Mouse (Mus musculus) left cerebral cortex, postnatal 25 days (tissue): ENCODE results near the gene Hck. TPM values are rescaled to one million over a fixed set of nuclear protein-coding genes. Genes with fewer than 3 reads are reported as not detected.
A peak's percentile ranks its signal among the peaks of the same experiment; 100 is the strongest.

Source experiments
- DNase-seq, 2 experiments: peaks; one replicate each; pipeline ENCODE4 v3.0.0; 2022; ENCODE audit warnings: low spot score in 2 of 2, mixed read lengths in 1 of 2
- intact Hi-C: fragments of 180-260 bp; cut with DNase I; formaldehyde crosslinking; loops from one replicate; pipeline ENCODE4 v1.15.1; 2025
- total RNA-seq, 2 experiments: library from RNA; stranded (reverse); gene quantifications; 2 replicates each; pipeline ENCODE4 v1.2.3; 2021

Gene Hck
- total RNA-seq = 1 to 10 TPM; 2.1 to 2.5 TPM

DNA sequence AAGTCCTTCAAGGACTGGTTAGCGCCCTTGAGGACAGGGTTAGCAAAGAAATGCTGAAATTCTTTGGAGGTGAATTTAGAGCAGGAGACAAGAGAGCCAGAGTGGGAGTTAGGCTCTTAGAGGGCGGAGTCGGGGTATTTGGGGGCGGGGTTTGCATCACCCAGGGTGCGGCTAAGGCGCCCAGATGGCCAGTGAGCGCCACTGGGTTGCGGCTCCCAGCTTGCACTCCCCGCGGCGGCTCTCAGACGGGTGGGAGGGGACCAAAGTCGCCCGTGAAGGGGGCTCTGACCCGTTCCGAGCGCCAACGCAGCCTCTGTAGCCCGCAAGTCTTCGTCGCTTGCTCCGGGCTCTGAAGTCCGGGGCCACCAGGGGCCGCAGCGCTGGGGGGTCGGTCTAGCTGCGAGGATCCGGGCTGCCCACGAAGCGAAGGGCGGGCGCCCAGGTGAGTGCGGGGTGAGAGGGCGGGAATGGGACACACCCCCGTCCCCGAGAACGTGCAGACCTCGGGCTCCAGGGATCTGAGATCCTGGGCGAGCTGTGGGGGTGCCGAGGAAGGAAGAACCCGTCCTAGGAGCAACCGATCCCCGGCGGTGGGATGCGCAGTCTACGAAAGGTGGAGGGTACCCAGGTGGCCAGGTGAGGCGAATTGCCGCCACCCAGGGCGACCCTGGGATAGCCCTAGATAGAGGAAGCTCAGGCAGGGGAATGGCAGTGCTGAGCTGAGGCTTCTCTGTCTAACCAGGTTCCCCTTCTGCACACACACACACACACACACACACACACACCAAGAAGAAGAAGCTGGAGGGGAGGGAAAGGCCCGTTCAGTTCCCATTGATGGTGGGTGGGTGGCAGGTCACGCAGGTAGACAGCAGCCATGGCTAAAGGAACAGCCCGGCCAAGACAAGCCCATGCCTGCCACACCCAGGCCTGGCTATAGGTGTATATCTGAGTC lies at the start of gene Hck:
Hck (plus strand) TSS at position 156 of the 952 bp plus-strand sequence.
- DNase-seq = peak in 1 of 2 experiments; percentile 34
- intact Hi-C loops = no loop called here

DNA sequence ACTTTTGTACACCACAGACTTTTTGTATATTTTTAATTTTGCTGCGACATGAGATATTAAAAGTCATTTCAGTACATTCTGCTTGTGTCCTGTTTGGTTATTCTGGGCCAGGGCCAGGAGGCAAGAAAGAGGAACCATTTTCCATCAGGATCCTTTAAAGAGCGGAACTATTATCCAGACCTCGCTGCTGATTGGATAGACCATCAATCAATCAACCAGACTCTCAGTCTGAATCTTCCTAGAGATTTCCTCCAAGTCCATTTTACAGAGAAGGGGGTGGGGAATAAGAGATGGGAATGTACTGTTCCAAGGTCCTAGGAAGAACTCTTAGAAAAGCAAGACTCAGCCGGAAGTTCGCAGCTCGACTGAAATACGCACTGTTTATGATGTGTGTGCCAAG lies 48.1 kb upstream of the Hck start:
- intact Hi-C loops = no loop called here
- no peak for DNase-seq

DNA sequence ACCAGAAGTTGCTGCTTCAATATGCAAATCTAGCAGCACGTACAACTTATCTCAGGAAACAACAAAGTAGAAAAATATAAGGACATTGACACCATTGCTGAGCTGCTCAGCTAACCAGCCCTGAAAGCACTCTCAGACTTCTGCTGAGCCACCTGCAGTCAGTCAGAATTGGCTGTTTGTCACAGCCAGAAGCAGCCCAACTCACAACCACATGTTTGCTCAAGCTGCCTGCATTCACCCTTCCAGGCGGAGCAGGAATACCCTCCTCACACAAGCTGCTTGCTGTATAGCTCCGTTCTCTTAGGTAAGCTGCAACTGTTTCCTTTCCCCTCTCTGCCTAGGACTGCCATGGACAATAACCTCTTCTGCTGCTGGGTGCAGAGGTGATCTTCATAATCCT lies 44.9 kb upstream of the Hck start:
- no peak for DNase-seq
- intact Hi-C loops = no loop called here

DNA sequence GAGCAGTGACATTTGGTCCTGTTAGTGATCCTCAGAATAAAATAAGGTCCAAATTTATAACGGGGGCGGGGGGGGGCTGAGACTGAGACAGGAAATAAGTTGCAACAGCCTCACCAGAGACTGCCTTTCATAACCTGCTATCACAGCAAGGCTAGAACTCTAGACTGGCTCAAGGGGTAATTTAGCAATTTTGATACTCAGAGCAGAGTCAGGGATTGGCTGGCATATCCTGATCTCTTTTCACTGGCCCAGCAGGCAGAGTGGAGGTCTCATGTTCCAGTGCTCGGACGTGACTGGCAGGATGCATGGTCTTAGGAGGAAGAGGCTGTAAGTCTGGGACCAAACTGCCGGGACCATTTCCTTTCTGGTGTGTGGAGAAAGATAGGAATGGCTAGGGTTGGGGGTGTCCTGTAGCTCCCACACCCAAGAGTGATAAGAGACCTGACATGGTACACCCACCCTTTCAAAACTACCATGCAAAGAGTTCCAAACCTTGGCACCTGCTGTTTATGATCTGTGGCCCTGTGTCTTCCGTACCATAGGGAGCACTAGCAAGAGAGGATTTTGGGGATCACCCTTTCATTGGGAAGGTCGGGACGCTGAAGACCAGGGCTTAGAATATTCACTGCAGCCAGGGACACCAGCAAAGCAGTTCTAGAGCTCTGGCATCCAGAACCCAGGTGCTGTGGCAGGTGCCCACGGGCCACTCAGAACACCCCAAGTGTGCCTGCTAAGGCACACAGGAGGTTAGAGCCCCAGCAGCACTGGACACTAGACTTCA lies 43.9 kb upstream of the Hck start:
- intact Hi-C loops = no loop called here
- DNase-seq = no peak

DNA sequence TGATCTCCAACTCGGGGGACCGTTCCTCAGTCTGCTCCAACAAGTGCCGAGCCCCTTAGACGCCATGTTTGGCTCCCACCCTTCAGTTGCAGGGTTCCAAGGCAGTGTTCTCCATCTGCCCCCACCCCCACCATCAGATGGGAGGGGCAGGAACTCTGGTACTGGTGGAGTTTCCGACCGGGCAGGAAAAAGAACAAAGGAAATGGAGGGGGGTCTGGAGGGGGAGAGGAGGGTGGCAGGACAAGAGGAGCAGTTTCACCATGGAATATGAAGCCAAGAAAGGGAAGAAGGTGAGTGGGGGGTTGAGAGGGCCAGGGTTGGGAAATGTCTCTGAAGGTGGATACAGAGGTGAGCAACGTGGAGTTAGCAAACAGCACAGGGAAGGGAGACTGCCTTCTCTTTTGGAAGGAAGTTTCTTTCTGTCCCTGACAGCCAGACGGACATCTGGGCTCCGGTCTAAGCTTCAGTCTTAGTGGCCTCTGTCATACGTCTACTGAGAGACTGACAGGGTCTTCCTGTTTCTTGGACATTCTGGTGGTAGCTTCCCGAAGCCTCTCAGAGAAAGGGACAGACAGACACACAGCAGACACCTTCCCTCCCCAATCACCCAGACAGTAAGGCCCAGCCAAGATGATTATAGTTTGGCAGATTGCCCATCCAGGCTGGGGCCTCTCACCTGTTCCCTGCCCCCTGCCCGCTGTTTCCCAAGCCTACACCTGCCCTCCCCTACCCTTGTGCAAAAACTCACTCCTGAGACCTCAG lies 42.3 kb upstream of the Hck start, which contains the start of gene Ccm2l:
Ccm2l (plus strand) TSS at position 209 of the 762 bp plus-strand sequence.
- intact Hi-C loops = no loop called here

DNA sequence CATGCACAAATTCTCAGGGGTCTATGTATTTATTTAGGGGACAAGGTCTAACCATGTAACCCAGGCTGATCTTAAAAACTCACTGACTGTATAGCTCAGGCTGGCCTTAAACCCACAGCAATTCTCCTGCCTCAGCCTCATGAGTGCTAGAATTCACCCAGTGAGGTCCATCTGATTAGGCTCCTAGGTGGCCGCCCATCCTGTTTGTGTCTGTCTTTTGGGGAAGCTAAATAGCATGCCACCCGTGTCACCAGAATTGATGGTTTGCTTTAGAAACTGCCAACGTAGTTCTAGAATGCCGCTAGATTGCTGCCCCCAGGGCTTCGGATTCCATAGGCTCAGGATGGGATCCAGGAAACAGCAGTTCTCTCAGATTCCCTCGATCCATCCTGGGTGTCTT lies 41.3 kb upstream of the Hck start:
- intact Hi-C loops = no loop called here
- DNase-seq = no peak

More for the DNA sequence above, 42.3 kb upstream of the Hck start, which contains the start of gene Ccm2l:
- no peak for DNase-seq

DNA sequence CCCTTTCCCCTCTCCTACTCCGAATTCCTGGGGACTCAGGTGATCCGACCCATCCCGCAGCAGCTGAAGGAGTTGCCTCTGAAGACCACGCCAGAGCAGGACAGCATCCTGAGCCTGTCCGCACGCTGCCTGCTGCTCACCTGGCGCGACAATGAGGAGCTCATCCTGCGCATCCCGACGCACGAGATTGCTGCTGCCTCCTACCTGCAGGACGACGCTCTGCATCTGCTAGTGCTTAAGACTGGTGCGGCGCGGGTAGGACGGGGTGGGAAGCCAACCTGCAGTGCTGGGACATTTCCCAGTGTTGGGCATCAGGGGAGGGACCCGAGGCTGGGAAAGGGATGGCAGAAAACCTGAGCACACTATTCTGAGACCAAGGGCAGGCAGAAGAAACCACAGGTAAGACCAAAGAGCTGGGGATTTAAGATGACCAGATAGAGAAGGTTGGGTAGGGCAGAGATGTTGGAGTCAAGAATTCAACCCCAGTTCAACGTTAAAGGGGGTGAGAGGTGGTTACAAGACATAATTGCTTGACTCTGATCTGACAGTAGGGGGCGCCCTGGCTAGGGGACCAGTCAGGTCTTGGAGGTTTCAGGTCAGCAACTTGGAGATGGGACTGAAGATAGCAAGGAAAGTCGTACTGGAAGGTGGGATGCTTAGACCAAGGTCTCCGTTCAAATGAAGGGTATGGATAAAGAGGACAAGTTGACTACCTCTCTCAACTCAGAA lies 37.3 kb upstream of the Hck start:
- intact Hi-C loops = no loop called here
- no peak for DNase-seq

DNA sequence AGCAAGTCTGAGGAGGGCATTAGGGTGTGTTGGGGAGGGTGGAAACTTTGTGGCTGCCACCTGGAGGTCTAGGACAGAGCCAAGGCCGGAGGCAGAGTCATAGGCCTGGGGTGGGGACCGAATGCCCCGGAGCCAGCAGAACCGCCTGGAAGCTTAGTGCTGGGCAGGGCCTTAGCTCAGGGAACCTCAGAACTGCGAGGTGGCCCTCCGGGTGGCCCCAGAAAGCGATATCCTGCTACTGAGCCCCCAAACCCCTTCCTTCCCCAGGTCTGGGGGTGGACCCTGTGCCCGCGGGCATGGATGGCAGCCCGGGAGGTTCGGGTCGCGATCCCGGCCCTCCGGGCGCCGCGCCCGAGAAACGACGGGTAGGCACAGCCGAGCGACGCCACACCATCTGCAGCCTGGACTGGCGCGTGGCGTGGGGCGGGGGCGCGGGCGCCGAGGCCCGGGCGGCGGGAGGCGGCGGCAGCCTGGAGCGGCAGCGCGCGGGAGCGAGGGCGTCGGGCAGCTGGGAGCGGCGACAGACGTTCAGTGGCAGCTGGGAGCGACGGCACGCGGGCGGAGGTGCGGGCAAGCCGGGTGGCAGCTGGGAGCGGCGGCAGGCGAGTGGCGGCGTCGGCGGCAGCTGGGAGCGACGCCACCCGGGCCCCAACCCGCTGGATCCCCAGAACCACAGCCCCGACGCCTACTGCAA lies 36.6 kb upstream of the Hck start:
- peak; percentile 57 to 78 for DNase-seq
- intact Hi-C loops = no loop called here

DNA sequence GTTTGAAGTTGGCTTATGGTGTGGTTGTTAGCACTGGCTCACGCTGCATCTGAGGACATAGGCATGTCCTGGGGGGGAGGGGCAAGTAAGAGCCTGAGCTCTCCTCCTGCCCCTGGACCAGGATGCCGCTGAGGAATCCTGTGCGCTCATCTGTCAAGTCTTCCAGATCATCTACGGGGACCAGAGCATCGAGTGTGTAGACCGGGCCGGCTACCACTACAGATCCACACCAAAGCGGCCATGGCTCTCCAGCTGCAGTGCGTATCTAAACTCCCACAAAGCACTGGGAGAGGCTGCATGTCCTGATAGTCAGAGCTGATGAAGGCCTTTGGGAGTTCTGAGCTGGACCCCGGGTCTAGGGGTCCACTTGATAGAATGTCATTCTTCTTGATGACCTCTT lies 33.6 kb upstream of the Hck start:
- intact Hi-C loops = no loop called here
- DNase-seq = no peak

DNA sequence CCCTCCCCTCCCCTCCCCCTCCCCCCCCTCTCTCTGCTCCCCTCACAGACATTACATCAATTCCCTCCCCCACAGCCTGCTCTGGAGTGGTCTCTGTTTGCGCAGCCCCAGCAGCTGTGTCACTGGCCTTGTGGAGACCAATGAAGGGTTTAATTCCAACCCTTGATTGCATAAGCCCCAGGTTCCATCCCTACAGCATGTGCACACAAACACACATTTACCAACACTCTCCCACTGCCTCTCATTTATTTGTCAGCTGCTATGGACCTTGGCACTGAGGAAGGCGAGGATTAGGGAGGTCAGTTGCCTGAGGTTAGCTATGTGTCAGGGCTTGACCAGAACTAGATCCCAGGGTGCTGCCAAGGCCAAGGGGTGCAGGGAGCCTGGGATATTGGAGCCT lies 32.3 kb upstream of the Hck start:
- no peak for DNase-seq
- intact Hi-C loops = no loop called here

DNA sequence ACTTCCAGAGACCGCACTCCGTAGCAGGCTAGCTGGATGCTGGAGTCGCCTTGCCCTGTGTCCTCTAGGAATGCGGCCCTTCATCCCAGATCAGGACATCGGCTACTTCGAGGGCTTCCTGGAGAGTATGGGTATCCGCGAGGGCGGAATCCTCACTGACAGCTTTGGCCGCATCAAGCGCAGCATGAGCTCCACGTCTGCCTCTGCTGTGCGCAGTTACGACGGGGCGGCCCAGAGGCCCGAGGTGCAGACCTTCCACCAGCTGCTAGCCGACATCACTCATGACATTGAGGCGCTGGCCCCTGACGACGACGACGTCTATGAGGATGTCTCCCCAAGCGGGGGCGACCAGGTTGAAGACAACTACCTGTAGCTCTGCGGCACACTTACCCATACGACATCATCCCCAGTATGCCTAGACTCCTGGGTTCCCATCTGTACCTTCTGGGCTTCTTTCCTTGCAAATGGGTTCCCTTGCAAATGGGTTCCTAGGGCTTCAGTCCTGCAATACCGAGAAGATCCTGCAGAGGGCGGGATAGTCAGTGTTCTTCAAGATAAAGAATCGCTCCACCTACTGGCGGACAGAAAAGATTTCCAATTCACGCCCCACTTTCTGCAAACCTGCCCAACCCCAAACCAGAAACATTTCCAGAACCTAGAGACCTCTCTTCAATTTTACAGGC lies 27.3 kb upstream of the Hck start:
- intact Hi-C loops = loop anchor here (5.0 kb wide), 2 partner anchors 41 to 61 kb away; no protein-coding TSS in a partner anchor
- peak; percentile 76 to 87 for DNase-seq

DNA sequence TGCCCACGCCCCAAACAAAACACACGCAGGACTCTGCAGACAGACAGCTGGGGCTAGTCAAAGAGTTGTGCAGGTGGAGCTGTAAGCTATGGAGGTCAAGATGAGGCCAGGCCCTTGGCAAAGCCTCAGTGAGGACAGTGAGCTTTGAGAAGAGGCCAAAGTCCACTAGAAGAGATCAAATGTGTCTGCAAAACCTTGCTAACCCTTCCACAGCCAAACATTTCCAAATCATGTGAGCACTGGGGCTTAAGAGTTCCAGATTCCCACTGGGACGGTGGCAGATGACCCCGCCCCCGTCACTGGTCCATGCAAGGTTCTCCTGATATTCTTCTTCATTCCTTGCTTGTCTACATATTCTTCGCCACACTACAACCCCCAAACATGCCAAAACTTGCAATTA lies 26.4 kb upstream of the Hck start:
- intact Hi-C loops = loop anchor here (5.0 kb wide), 2 partner anchors 40 to 60 kb away; no protein-coding TSS in a partner anchor
- no peak for DNase-seq

DNA sequence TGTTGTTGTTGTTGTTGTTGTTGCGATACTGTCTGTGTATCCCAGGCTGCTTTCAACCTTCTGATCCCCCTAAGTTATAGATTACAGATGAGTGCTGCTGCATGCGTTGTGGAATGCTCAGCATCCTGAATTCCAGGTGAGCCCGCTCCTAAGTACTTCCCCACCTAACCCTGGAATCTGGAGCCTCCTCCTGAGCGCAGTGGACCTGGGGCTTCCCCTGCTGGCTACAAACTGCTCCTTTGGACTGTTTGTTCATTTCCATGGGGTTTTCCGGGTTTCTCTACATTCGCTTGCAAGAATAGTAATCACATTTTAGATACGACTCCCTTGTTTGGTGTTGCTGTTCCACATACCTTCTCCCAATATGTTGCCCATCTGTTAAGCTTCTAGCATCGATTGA lies 25.0 kb upstream of the Hck start:
- DNase-seq = no peak
- intact Hi-C loops = loop anchor here (5.0 kb wide), 2 partner anchors 39 to 59 kb away; no protein-coding TSS in a partner anchor

DNA sequence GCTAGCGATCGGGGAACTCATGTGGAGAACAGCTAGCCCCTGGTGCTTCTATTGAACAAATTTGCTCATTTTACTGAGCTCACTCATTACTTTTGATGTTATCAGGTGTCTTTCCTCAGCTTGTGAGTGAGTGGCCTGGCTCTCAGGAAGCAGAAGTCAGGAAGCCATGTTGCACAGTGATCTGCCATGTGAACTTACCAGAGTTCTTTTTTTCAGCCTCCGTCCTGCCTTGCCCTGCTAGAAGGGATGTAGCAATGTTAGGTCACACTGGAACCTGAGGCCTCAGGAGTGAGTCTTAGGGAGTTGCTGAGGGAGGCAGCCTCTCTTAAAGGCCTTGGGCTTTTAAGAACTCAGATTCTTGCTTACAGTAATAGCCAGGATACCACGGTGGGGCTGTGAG lies 24.4 kb upstream of the Hck start:
- intact Hi-C loops = loop anchor here (5.0 kb wide), 2 partner anchors 38 to 58 kb away; no protein-coding TSS in a partner anchor
- no peak for DNase-seq

DNA sequence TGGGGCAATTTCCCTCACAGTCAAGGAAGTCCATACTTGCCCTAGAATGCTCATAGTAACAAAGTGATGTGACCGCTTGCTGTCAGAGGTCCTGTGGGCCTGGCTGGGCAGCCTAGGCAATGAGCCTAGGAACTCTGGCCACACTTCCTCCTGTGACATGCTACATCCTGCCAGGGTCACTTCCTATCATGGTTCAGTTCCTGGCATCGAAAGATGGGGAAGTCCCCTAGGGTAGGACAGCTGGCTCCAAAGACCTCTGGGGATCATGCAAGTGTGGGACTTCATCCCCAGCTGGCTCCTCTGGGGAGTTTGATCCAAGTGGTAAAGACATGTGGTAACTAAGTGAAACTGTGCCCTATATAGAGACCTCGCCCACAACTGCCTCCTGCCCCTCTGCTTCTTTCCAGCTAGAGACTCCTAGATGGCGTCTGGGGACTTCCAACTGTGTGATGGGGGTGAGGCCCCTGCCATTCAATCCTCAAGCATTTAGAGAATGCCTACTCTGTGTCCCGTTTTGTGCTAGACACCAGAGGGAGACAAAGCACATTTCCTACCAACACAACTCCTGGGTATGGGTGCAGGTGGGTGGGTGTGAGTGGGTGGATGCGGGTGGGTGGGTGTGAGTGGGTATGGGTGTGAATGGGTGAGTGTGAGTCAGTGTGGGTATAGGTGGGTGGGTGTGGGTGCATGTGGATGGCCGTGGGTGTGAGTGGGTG lies 23.8 kb upstream of the Hck start:
- intact Hi-C loops = loop anchor here (5.0 kb wide), 2 partner anchors 38 to 58 kb away; no protein-coding TSS in a partner anchor
- no peak for DNase-seq

DNA sequence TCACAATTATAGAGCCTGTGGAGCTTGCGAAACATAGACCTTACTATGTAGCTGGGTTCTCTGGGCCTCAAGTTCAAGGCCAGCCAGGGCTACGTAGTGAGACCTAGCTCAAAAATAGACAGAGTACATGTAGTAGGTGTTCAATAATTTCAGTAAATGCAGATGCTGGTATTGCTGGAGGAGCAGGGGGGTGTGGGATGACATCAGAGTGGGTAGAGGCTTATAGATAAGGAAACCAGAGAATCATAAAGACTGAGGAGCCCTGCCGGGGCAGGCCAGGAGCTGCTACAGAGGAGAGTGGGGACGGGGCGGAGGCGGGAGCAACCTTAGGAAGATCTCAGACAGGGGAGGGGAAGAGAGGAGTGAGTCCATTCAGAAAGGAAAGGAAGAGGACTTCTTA lies 22.7 kb upstream of the Hck start:
- DNase-seq = no peak
- intact Hi-C loops = no loop called here

DNA sequence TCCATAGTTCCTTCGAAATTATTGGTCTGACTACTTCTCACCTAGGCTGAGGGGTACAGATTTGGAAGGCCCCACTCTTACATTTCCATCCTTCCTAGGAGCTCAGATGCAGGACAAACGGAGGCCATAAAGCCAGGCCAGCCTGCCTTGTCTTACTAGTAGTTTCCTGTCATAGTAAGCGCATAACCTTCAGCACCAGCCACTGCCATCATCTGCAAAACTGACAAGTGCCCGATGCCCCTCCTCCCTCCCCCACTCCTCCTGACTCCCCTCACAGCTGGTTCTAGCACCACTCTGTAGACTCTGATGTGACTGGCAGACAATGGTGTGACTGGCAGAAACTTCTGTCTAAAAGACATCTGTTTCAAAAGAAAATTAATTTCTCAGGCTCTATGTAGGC lies 22.1 kb upstream of the Hck start:
- no peak for DNase-seq
- intact Hi-C loops = no loop called here
